In genomic region chr2:80603771-80604426, GRCm38 (mm10) we compare ENCODE assay signal across 19 mouse cellular contexts. TPM values are rescaled to one million over a fixed set of nuclear protein-coding genes. Genes with fewer than 3 reads are reported as not detected.
DNase-seq lines count a peak whose midpoint lies in the region; ATAC-seq and TF ChIP-seq lines count a peak whose summit lies in the region.
"Had no signal": no experiment of that assay in that cellular context is flagged by ENCODE, and none has a peak within 500 bp of the region (broad histone marks: within the 10 kb centered on the region; RNA-seq: fewer than 3 reads in every experiment).

No protein-coding gene starts in this region.

- H3K9ac ChIP-seq in forebrain, postnatal 0 days = no peak overlapping the region
- H3K9ac ChIP-seq: heart, embryonic 13.5 days; liver, embryonic 12.5 days; lung, embryonic 14.5 days; midbrain, embryonic 12.5 days; stomach, embryonic 15.5 days had no signal

- no peaks in the 10 kb centered on the region for H3K36me3 ChIP-seq in forebrain, postnatal 0 days (ENCODE audit: insufficient read depth)
- H3K36me3 ChIP-seq: heart, embryonic 13.5 days; liver, embryonic 12.5 days; midbrain, embryonic 12.5 days; stomach, embryonic 15.5 days had no signal

- peak; percentile 35 to 37 for DNase-seq in cerebellum, postnatal 25 days
- DNase-seq in cerebellum, adult 8-10 months = no peak
- peak; percentile 53 for DNase-seq in layer of hippocampus, adult 9-11 months
- no peak for DNase-seq in layer of hippocampus, adult 9-10 months (ENCODE audit: low spot score)
- peak; percentile 36 for DNase-seq in ZHBTc4 (ENCODE audit: low read depth, low spot score)
- peak; percentile 86 for DNase-seq in forebrain, postnatal 0 days
- DNase-seq in adrenal gland, postnatal 36 days = no peak
- DNase-seq: B cell, adult 2 months; heart, postnatal 4 days; kidney, adult 18-20 months; kidney, postnatal 10 days; lung, embryonic 14.5 days; thymus, adult 2 months had no signal

- H3K4me1 ChIP-seq in forebrain, postnatal 0 days (ENCODE audit: insufficient read depth) = no peaks in the 10 kb centered on the region
- H3K4me1 ChIP-seq: heart, embryonic 13.5 days; liver, embryonic 12.5 days; midbrain, embryonic 12.5 days; stomach, embryonic 15.5 days had no signal

- 51% methylated on average over 19 of the region's 19 CpGs for WGBS in forebrain, postnatal 0 days

- ATAC-seq in forebrain, postnatal 0 days = peak; percentile 91
- ATAC-seq: activated CD4-positive, CD25-positive, alpha-beta regulatory T cell, adult 4 months; liver, embryonic 12.5 days had no signal

- H3K4me2 ChIP-seq in forebrain, postnatal 0 days (ENCODE audit: low read depth) = peak overlapping the region; percentile 21; the same call in 1 of the 2 replicates
- H3K4me2 ChIP-seq: heart, embryonic 13.5 days; liver, embryonic 12.5 days; lung, embryonic 14.5 days; midbrain, embryonic 12.5 days; stomach, embryonic 15.5 days had no signal

- peak overlapping the region; percentile 71 for H3K27ac ChIP-seq in forebrain, postnatal 0 days (ENCODE audit: low read depth, low read length)
- H3K27ac ChIP-seq: heart, embryonic 13.5 days; liver, embryonic 12.5 days; macrophage; midbrain, embryonic 12.5 days; stomach, embryonic 15.5 days had no signal

- no peak overlapping the region for H3K4me3 ChIP-seq in forebrain, postnatal 0 days (ENCODE audit: low read depth, low read length)
- H3K4me3 ChIP-seq: heart, embryonic 13.5 days; liver, embryonic 12.5 days; midbrain, embryonic 12.5 days; stomach, embryonic 15.5 days had no signal

- H3K27me3 ChIP-seq in forebrain, postnatal 0 days (ENCODE audit: insufficient read depth, low read length) = no peaks in the 10 kb centered on the region
- H3K27me3 ChIP-seq: heart, embryonic 13.5 days; liver, embryonic 12.5 days; midbrain, embryonic 12.5 days; stomach, embryonic 15.5 days had no signal

- H3K9me3 ChIP-seq in forebrain, postnatal 0 days (ENCODE audit: low read length) = no peaks in the 10 kb centered on the region
- H3K9me3 ChIP-seq: heart, embryonic 13.5 days; liver, embryonic 12.5 days; midbrain, embryonic 12.5 days; stomach, embryonic 15.5 days had no signal

- TF ChIP-seq CTCF in forebrain, postnatal 0 days (IDR thresholded peaks at IDR 0.05; ENCODE audit: low read depth) = no peak

RNA-seq across cellular contexts. Expression of gene Dusp19, which starts 12.9 kb away (rescaled TPM):
- 20.2 and 20.5 TPM in 2 replicates for total RNA-seq in forebrain, postnatal 0 days (2014; rRNA removed)
- 9.6 and 10.5 TPM in 2 replicates for polyA plus RNA-seq in forebrain, postnatal 0 days (2015; fragmentation: Nextera tagmentation; extraction: Ambion mirVana)
- total RNA-seq in adrenal gland, postnatal 36 days (2021) = 10 to 100 TPM; 13.3 to 19.8 TPM

RNA-seq across cellular contexts. Expression of gene Nup35, which starts 13.1 kb away (rescaled TPM):
- total RNA-seq in forebrain, postnatal 0 days (2014; rRNA removed) = 46.1 and 49.2 TPM in 2 replicates
- 30.0 and 33.8 TPM in 2 replicates for polyA plus RNA-seq in forebrain, postnatal 0 days (2015; fragmentation: Nextera tagmentation; extraction: Ambion mirVana)
- total RNA-seq in adrenal gland, postnatal 36 days (2021) = 10 to 100 TPM; 24.3 to 27.1 TPM

RNA-seq across cellular contexts. Expression of gene Nckap1, which starts 22.7 kb away (rescaled TPM):
- 154 and 178 TPM in 2 replicates for total RNA-seq in forebrain, postnatal 0 days (2014; rRNA removed)
- polyA plus RNA-seq in forebrain, postnatal 0 days (2015; fragmentation: Nextera tagmentation; extraction: Ambion mirVana) = 67.6 and 90.0 TPM in 2 replicates
- total RNA-seq in adrenal gland, postnatal 36 days (2021) = 100 to 1,000 TPM; 144 to 180 TPM

Comparison
In these comparisons a context has a peak if more than half of its experiments do, and no peak if none do; other contexts are left out.
1. DNase-seq: peak in cerebellum, postnatal 25 days (2 of 2), layer of hippocampus, adult 9-11 months (single experiment), ZHBTc4 (single experiment) and forebrain, postnatal 0 days (single experiment); none in cerebellum, adult 8-10 months (single experiment), layer of hippocampus, adult 9-10 months (single experiment) and adrenal gland, postnatal 36 days (0 of 2).